Mouse (Mus musculus) large intestine, adult 2 months (tissue): Measurements from ENCODE around the gene Irx6. TPM values are rescaled to one million over a fixed set of nuclear protein-coding genes. Genes with fewer than 3 reads are reported as not detected.

Source experiments
- DNase-seq: peaks from one replicate; pipeline ENCODE4 v3.0.0-alpha.2; 2012; ENCODE audit warnings: low read depth, low spot score
- WGBS: fragments of 180-500 bp; shearing (Covaris S2); methylation state at CpG from one replicate; pipeline ENCODE4 v1.1.7; 2018; 5-methylcytosine and 5-hydroxymethylcytosine counted together
- polyA plus RNA-seq: library from polyadenylated mRNA; depleted of rRNA; stranded (reverse); fragments of >200 nt; gene quantifications from 2 replicates; pipeline ENCODE4 v1.2.3, GENCODE M21; 2012; rRNA removed

The Irx6 gene
- polyA plus RNA-seq, 1 experiment, result 0.04 TPM

DNA sequence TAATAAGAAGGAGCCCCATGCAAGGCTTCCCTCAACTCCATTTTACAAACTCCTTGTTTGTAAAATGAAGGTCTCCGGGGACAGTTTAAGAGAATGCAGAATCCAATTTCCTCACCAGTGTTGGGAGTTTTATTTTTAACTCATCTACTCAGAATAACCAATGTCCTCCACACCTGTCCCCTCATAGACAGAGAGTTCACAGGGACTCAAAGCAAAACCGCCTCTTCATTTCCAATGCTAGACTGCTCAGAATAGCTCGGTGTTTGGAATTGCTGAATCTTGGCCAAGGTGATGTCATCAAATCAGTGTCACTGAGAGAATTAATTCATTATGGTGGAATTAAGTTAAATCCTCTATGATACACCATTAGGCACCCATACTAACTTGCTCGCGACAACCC is 44.0 kb downstream of the Irx6 start:
- no peak for DNase-seq
- 83% methylated on average over 5 of the region's 5 CpGs for WGBS

GRCm38 (mm10) chr8:92721266-92721935 is 47.3 kb downstream of the Irx6 start:
- DNase-seq, result no peak
- 40% methylated on average over 12 of the region's 12 CpGs for WGBS

GRCm38 (mm10) chr8:92721936-92722321 is 47.8 kb downstream of the Irx6 start:
- 75% methylated on average over 8 of the region's 8 CpGs for WGBS

GRCm38 (mm10) chr8:92723320-92723719 is 49.2 kb downstream of the Irx6 start:
- 70% methylated on average over 6 of the region's 6 CpGs for WGBS
- DNase-seq, result no peak

More at GRCm38 (mm10) chr8:92721936-92722321, 47.8 kb downstream of the Irx6 start:
- no peak for DNase-seq

DNA sequence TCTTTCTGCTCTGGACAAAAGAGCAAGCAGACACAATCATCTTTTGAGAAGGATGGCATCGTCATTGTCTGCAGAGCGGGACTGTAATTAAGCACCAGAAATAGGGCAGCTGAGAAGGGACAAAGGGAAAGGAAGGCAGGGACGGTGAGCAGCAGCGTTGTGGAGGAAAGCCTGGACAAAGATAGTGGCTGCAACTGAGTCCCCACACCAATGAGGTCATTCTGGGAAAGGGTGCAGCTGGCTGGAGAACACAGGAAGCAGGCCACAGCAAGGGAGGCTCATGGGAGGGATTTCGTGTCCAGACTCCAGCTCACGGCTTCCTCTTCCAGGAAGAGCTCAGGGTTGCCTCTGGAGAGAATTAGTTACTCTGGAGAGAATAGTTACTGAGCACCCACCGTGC is 49.9 kb downstream of the Irx6 start:
- no peak for DNase-seq
- WGBS, result 58% methylated on average over 7 of the region's 7 CpGs

DNA sequence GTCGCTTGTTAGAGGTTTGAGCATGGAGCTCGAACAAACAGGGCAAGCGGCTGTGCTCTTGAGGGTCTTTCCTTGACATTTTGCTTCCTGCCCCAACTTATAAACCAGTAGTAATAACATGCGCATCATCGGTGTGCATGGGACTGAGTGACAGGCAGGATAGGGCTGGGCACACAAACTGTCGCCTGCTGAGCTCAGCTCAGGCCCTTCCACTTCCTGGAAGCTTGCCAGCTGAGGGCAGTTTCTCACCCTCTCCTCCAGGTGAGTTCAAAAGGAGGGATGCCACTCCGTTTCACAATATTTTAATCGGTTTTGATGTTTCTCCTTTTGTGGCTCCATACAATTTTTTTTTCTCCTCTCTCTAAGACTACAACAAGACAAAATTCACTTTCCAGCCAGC is 50.3 kb downstream of the Irx6 start:
- 64% methylated on average over 8 of the region's 8 CpGs for WGBS
- DNase-seq, result no peak

Other genes with a start within 250 kb of the Irx6 start
- gene Mmp2, start 153.0 kb downstream of the Irx6 start, polyA plus RNA-seq, result 39.7 and 52.6 TPM in 2 replicates
- gene Lpcat2, start 181.1 kb downstream of the Irx6 start, polyA plus RNA-seq, result 2.8 and 3.5 TPM in 2 replicates
- gene Capns2, start 227.1 kb downstream of the Irx6 start, polyA plus RNA-seq, result 0.11 and 0.22 TPM in 2 replicates